Mouse (Mus musculus) liver, adult 2 months (tissue): ENCODE data around the gene Trem1. TPM values are rescaled to one million over a fixed set of nuclear protein-coding genes. Genes with fewer than 3 reads are reported as not detected.

Experiments
- DNase-seq: peaks from one replicate; pipeline ENCODE4 v3.0.0-alpha.2; 2011; ENCODE audit warnings: low read depth, low spot score; ENCODE audit errors: extremely low read depth
- H3K27ac ChIP-seq: fragments of 200-500 bp; replicated peaks from 2 replicates; pipeline ENCODE4 v1.5.1; 2012; ENCODE audit warnings: low read depth, mild to moderate bottlenecking, control low read depth, inconsistent platforms, low read length; ENCODE audit not compliant: insufficient read depth
- H3K27me3 ChIP-seq: fragments of 200-500 bp; 2 replicates; pipeline ENCODE4 v1.6.1; 2012; ENCODE audit warnings: mild to moderate bottlenecking, moderate library complexity, low read length, inconsistent platforms; ENCODE audit not compliant: control insufficient read depth, insufficient read depth
- H3K36me3 ChIP-seq: fragments of 200-500 bp; 2 replicates; pipeline ENCODE4 v1.6.1; 2012; ENCODE audit warnings: low read length, inconsistent platforms; ENCODE audit not compliant: control insufficient read depth, insufficient read depth
- H3K4me1 ChIP-seq: fragments of 200-500 bp; 2 replicates; pipeline ENCODE4 v1.6.1; 2011; ENCODE audit warnings: low read length; ENCODE audit not compliant: control insufficient read depth, insufficient read depth
- H3K4me3 ChIP-seq: fragments of 200-500 bp; 2 replicates; pipeline ENCODE4 v1.5.1; 2011; ENCODE audit warnings: low read depth, mild to moderate bottlenecking, control low read depth, low read length, moderate library complexity; ENCODE audit not compliant: insufficient read depth
- H3K79me2 ChIP-seq: fragments of 200-500 bp; 2 replicates; pipeline ENCODE4 v1.6.1; 2012; ENCODE audit warnings: inconsistent platforms, mild to moderate bottlenecking, low read length, moderate library complexity; ENCODE audit not compliant: control insufficient read depth, insufficient read depth
- H3K9ac ChIP-seq: fragments of 200-500 bp; 2 replicates; pipeline ENCODE4 v1.6.1; 2012; ENCODE audit warnings: low read depth, mild to moderate bottlenecking, control low read depth, inconsistent platforms, low read length
- CTCF ChIP-seq: fragments of 200-500 bp; IDR thresholded peaks from 2 replicates; pipeline ENCODE4 v1.5.1; 2011; ENCODE audit warnings: low read depth, low read length, control low read depth
- POLR2A ChIP-seq: fragments of 200-500 bp; IDR thresholded peaks from 2 replicates; pipeline ENCODE4 v1.6.1; 2011; ENCODE audit warnings: low read length, control low read depth; ENCODE audit not compliant: insufficient read depth; ENCODE audit errors: extremely low read depth
- WGBS: fragments of 180-500 bp; shearing (Covaris S2); methylation state at CpG from one replicate; pipeline ENCODE4 v1.1.7; 2018; 5-methylcytosine and 5-hydroxymethylcytosine counted together
- polyA plus RNA-seq: library from polyadenylated mRNA; depleted of rRNA; stranded (reverse); fragments of >200 nt; gene quantifications from 2 replicates; pipeline ENCODE4 v1.2.3, GENCODE M21; 2012
- total RNA-seq: library from RNA; depleted of rRNA; stranded (reverse); fragments of >200 nt; gene quantifications from 2 replicates; pipeline ENCODE4 v1.2.3, GENCODE M21; 2014

The Trem1 gene
- total and polyA plus RNA-seq, 2 experiments = not detected

- Histone ChIP-seq H3K4me1 (no peaks in the 10 kb centered on the region), H3K27ac (no peak overlapping the region)
These were observed 37.3 kb downstream of the Trem1 start for GRCm38 (mm10) chr17:48269833-48270232.

DNA sequence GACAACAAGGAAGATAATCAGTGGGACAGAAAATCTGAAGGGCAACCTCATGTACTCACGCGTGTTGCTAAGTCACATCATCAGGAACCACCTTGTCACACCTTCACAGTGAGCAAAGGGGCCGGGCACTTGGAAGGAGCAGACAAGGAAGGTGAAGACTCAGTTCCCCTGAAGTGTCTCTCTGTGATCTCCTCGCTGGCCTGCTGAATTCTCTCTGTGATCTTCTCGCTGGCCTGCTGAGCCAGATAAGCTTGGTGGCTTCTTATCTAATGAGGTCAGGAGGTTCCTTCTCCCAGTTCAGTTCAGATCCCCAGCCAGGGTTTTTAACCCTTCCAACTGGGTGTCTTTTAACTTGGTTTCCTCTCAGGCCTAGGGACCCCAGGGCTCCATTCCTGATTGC, 39.6 kb downstream of the Trem1 start:
- 71% methylated on average over 5 of the region's 5 CpGs for WGBS

More at GRCm38 (mm10) chr17:48269833-48270232, 37.3 kb downstream of the Trem1 start:
- Histone ChIP-seq H3K27me3 (no peaks in the 10 kb centered on the region), H3K9ac (no peak overlapping the region), H3K79me2 (no peaks in the 10 kb centered on the region), H3K4me3 (no peak overlapping the region), H3K36me3 (no peaks in the 10 kb centered on the region)
- TF ChIP-seq POLR2A (no peak), CTCF (no peak)
- no peak for DNase-seq
- WGBS = 71% methylated on average over 4 of the region's 4 CpGs

DNA sequence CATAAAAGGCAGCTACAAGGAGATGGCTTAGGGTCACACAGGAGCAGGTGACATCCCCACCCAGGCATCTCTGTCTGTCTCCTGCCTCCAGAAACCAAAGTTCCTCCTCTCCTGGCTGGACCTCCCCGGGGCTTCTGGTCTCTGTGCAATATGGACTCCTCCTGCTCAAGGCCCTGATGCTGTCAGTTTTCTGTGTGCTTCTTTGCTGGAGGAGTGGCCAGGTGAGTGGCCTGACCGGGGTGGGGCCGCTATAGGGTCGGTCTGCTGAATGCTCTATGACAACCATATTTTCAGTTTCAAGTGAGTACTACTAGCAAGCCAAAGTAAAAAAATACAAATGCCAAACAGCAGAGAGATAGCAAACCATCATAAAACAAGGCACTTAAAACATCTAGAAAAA, 40.0 kb downstream of the Trem1 start:
- no peaks in the 10 kb centered on the region for H3K36me3 ChIP-seq
- H3K4me1 ChIP-seq = no peaks in the 10 kb centered on the region
- H3K9ac ChIP-seq = no peak overlapping the region
- no peak for DNase-seq
- TF ChIP-seq CTCF (no peak), POLR2A (no peak)
- WGBS = 80% methylated on average over 4 of the region's 4 CpGs
- no peaks in the 10 kb centered on the region for H3K79me2 ChIP-seq
- no peak overlapping the region for H3K4me3 ChIP-seq
- H3K27ac ChIP-seq = no peak overlapping the region
- no peaks in the 10 kb centered on the region for H3K27me3 ChIP-seq

More for the DNA sequence above, 39.6 kb downstream of the Trem1 start:
- DNase-seq = no peak
- no peaks in the 10 kb centered on the region for H3K36me3 ChIP-seq
- H3K4me1 ChIP-seq = no peaks in the 10 kb centered on the region
- no peaks in the 10 kb centered on the region for H3K27me3 ChIP-seq
- H3K4me3 ChIP-seq = no peak overlapping the region
- no peak overlapping the region for H3K9ac ChIP-seq
- no peaks in the 10 kb centered on the region for H3K79me2 ChIP-seq
- TF ChIP-seq CTCF = no peak
- TF ChIP-seq POLR2A = no peak
- H3K27ac ChIP-seq = no peak overlapping the region

DNA sequence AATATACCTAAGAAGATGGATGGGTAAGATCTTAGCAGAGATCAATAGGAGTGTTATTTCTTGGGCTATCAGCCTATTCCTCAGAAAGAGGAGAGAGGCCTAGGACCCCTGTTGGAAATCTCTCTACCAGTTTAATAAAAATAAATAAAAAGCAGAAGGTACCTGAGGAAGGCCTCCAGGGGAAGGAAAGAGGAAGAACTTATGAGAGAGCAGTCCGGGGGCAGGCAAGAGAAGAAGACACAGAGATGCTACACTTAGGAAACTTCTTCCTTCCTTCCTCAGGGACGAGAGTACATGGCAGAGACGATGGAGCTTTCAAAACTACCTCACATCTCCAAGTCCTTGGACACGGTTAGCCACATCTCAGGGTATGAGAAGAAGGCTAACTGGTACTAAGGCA, 41.5 kb downstream of the Trem1 start:
- TF ChIP-seq POLR2A (no peak), CTCF (no peak)
- Histone ChIP-seq H3K9ac (no peak overlapping the region), H3K27ac (no peak overlapping the region), H3K4me3 (no peak overlapping the region), H3K36me3 (no peaks in the 10 kb centered on the region), H3K27me3 (no peaks in the 10 kb centered on the region; the same call in 1 of the 2 replicates), H3K4me1 (no peaks in the 10 kb centered on the region), H3K79me2 (no peaks in the 10 kb centered on the region)
- DNase-seq = no peak
- WGBS = 69% methylated on average over 4 of the region's 4 CpGs

DNA sequence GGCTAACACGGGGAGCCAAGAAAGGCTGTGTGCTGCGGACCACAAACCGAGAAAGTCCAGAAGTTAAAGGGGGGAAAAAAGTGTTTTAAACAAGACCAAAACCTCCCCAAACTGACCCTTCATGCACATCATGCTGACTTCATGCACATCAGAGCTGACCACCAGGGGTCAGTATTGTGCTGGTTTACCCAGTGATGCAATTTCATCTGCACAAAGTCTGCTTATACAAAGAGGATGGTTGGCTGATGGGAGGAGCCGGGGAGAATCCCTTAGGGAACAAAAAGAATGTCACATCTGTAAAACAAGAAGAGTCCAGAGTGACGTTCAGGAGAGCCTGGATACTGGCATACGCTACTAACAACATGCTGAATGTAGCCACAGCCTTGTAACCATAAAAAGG, 42.3 kb downstream of the Trem1 start:
- TF ChIP-seq POLR2A = no peak
- TF ChIP-seq CTCF = peak; percentile 68
- Histone ChIP-seq H3K27ac (no peak overlapping the region), H3K9ac (no peak overlapping the region), H3K36me3 (no peaks in the 10 kb centered on the region), H3K4me3 (no peak overlapping the region), H3K79me2 (no peaks in the 10 kb centered on the region), H3K27me3 (no peaks in the 10 kb centered on the region; the same call in 1 of the 2 replicates), H3K4me1 (no peaks in the 10 kb centered on the region)
- WGBS = 28% methylated on average over 6 of the region's 6 CpGs
- DNase-seq = peak; percentile 69

DNA sequence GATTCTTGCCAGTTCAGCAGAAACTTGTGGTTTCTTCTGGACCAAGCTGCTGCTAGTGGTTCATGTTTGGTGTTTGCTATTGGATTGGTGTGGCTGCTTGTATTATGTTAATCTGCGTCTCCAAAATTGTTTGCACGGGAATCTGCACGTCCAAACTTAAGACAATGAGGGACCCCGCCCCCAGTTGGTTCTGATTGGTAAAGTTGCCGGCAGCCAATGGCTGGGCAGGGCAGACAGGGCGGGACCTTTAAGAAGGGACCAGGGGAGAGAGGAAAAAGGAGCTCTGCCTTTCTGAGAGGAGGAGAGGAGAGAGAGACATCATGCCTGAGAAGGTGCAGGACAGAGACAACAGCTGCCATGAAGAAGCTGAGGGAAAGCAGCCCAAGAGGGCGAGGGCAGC, 43.2 kb downstream of the Trem1 start:
- 58% methylated on average over 7 of the region's 7 CpGs for WGBS
- H3K27ac ChIP-seq = no peak overlapping the region
- no peak for DNase-seq
- no peak overlapping the region for H3K4me3 ChIP-seq
- H3K36me3 ChIP-seq = no peaks in the 10 kb centered on the region
- no peak overlapping the region for H3K9ac ChIP-seq
- no peaks in the 10 kb centered on the region for H3K79me2 ChIP-seq
- no peaks in the 10 kb centered on the region; the same call in 1 of the 2 replicates for H3K27me3 ChIP-seq
- TF ChIP-seq CTCF (no peak), POLR2A (no peak)
- H3K4me1 ChIP-seq = no peaks in the 10 kb centered on the region
